Mouse (Mus musculus): ENCODE results near the gene Ube2e1. TPM values are rescaled to one million over a fixed set of nuclear protein-coding genes. Genes with fewer than 3 reads are reported as not detected.

Ube2e1 gene
- total RNA-seq, 1 experiment from 2014 or later: 44.5 TPM

Other genes starting within 250 kb of the Ube2e1 start
- 22.0 and 23.3 TPM in 2 replicates for gene Nr1d2, start 92.7 kb downstream of the Ube2e1 start, total RNA-seq (2017)
- 23.6 and 27.5 TPM in 2 replicates for gene Nkiras1, start 60.7 kb downstream of the Ube2e1 start, total RNA-seq (2017)
- gene Rpl15, start 60.5 kb downstream of the Ube2e1 start, total RNA-seq (2017): 768 and 793 TPM in 2 replicates

Measured in neutrophil, adult 5-6 weeks (primary cell).